Mouse (Mus musculus) gastrocnemius, adult 2 months (tissue): ENCODE measurements at regions not wholly inside any gene's neighbourhood (a gene's known extent, or its start where the extent isn't known, plus 50 kb on each side); places are given as distances from the start of the nearest gene placed in this dataset.

ENCODE experiments used
- DNase-seq: peaks from one replicate; pipeline ENCODE4 v3.0.0; 2022
- H3K27ac ChIP-seq: fragments of 200-600 bp; 2 replicates; pipeline ENCODE4 v1.8.1; 2022; ENCODE audit warnings: mild to moderate bottlenecking
- H3K4me3 ChIP-seq: fragments of 200-600 bp; 2 replicates; pipeline ENCODE4 v1.8.1; 2022; ENCODE audit warnings: mild to moderate bottlenecking, moderate library complexity
- CTCF ChIP-seq: fragments of 200-600 bp; IDR thresholded peaks from 2 replicates; pipeline ENCODE4 v1.8.1; 2022; ENCODE audit warnings: antibody characterized with exemption, mild to moderate bottlenecking, moderate library complexity
- intact Hi-C: fragments of 180-260 bp; cut with DNase I; formaldehyde crosslinking; loops from one replicate; pipeline ENCODE4 v1.15.1; 2025

- no peak for TF ChIP-seq CTCF
- intact Hi-C loops, result loop anchor here (10.0 kb wide), 1 partner anchor 683 kb away; no protein-coding TSS in a partner anchor
Measured at GRCm38 (mm10) chr11:7561437-7561836, 347.7 kb upstream of the Igfbp3 start.

GRCm38 (mm10) chr11:7555613-7556274 lies 342.0 kb upstream of the Igfbp3 start:
- H3K4me3 ChIP-seq, result no peak overlapping the region
- no peak overlapping the region for H3K27ac ChIP-seq
- intact Hi-C loops, result no loop called here
- DNase-seq, result no peak
- TF ChIP-seq CTCF, result no peak

More at GRCm38 (mm10) chr11:7561437-7561836, 347.7 kb upstream of the Igfbp3 start:
- no peak for DNase-seq
- no peak overlapping the region for H3K27ac ChIP-seq
- no peak overlapping the region for H3K4me3 ChIP-seq

GRCm38 (mm10) chr11:7552154-7552553 lies 338.4 kb upstream of the Igfbp3 start:
- H3K4me3 ChIP-seq, result no peak overlapping the region
- H3K27ac ChIP-seq, result no peak overlapping the region
- TF ChIP-seq CTCF, result no peak
- intact Hi-C loops, result no loop called here
- no peak for DNase-seq

GRCm38 (mm10) chr11:7547796-7548195 lies 334.1 kb upstream of the Igfbp3 start:
- DNase-seq, result no peak
- intact Hi-C loops, result no loop called here
- Histone ChIP-seq H3K27ac (no peak overlapping the region), H3K4me3 (no peak overlapping the region)
- no peak for TF ChIP-seq CTCF

GRCm38 (mm10) chr11:7545621-7546020 lies 331.9 kb upstream of the Igfbp3 start:
- no peak overlapping the region for H3K27ac ChIP-seq
- intact Hi-C loops, result no loop called here
- no peak for TF ChIP-seq CTCF
- DNase-seq, result no peak
- H3K4me3 ChIP-seq, result no peak overlapping the region

GRCm38 (mm10) chr11:7534590-7534989 lies 320.9 kb upstream of the Igfbp3 start:
- intact Hi-C loops, result no loop called here

GRCm38 (mm10) chr11:7533327-7533726 lies 319.6 kb upstream of the Igfbp3 start:
- H3K27ac ChIP-seq, result no peak overlapping the region
- no peak for TF ChIP-seq CTCF
- DNase-seq, result no peak
- intact Hi-C loops, result no loop called here
- H3K4me3 ChIP-seq, result no peak overlapping the region

More at GRCm38 (mm10) chr11:7534590-7534989, 320.9 kb upstream of the Igfbp3 start:
- no peak for DNase-seq
- TF ChIP-seq CTCF, result no peak
- Histone ChIP-seq H3K27ac (no peak overlapping the region), H3K4me3 (no peak overlapping the region)

- no peak for DNase-seq
- intact Hi-C loops, result no loop called here
- TF ChIP-seq CTCF, result no peak
- Histone ChIP-seq H3K27ac (no peak overlapping the region), H3K4me3 (no peak overlapping the region)
Measured at GRCm38 (mm10) chr11:7531847-7532246, 318.1 kb upstream of the Igfbp3 start.

- intact Hi-C loops, result no loop called here
- Histone ChIP-seq H3K27ac (no peak overlapping the region), H3K4me3 (no peak overlapping the region)
- no peak for TF ChIP-seq CTCF
- no peak for DNase-seq
Measured at GRCm38 (mm10) chr11:7530482-7531148, 316.9 kb upstream of the Igfbp3 start.

- intact Hi-C loops, result no loop called here
- TF ChIP-seq CTCF, result no peak
- no peak for DNase-seq
- Histone ChIP-seq H3K27ac (no peak overlapping the region), H3K4me3 (no peak overlapping the region)
Measured at GRCm38 (mm10) chr11:7519556-7519955, 305.8 kb upstream of the Igfbp3 start.

- no peak for TF ChIP-seq CTCF
- Histone ChIP-seq H3K4me3 (no peak overlapping the region), H3K27ac (no peak overlapping the region)
- intact Hi-C loops, result no loop called here
- DNase-seq, result no peak
Measured at GRCm38 (mm10) chr11:7508861-7509260, 295.1 kb upstream of the Igfbp3 start.

GRCm38 (mm10) chr11:7506421-7506945 lies 292.8 kb upstream of the Igfbp3 start:
- intact Hi-C loops, result no loop called here
- no peak for DNase-seq
- no peak for TF ChIP-seq CTCF
- Histone ChIP-seq H3K4me3 (no peak overlapping the region), H3K27ac (no peak overlapping the region)

GRCm38 (mm10) chr11:7504651-7505321 lies 291.1 kb upstream of the Igfbp3 start:
- peak; percentile 27 for DNase-seq
- intact Hi-C loops, result no loop called here
- no peak for TF ChIP-seq CTCF
- Histone ChIP-seq H3K4me3 (no peak overlapping the region), H3K27ac (peak overlapping the region; percentile 72)
